Mouse (Mus musculus) bone marrow, adult 2 months (tissue): Measurements from ENCODE around the gene Pitpnm3.
A peak's percentile ranks its signal among the peaks of the same experiment; 100 is the strongest.

Experiments
- CTCF ChIP-seq: fragments of 200-500 bp; IDR thresholded peaks from 2 replicates; pipeline ENCODE4 v1.5.1; 2011; ENCODE audit warnings: low read length, control low read depth; ENCODE audit not compliant: control insufficient read depth, insufficient read depth
- POLR2A ChIP-seq: fragments of 200-500 bp; IDR thresholded peaks from 2 replicates; pipeline ENCODE4 v1.6.1; 2011; ENCODE audit warnings: low read depth, mild to moderate bottlenecking, control low read depth, low read length, borderline replicate concordance; ENCODE audit not compliant: control insufficient read depth

DNA sequence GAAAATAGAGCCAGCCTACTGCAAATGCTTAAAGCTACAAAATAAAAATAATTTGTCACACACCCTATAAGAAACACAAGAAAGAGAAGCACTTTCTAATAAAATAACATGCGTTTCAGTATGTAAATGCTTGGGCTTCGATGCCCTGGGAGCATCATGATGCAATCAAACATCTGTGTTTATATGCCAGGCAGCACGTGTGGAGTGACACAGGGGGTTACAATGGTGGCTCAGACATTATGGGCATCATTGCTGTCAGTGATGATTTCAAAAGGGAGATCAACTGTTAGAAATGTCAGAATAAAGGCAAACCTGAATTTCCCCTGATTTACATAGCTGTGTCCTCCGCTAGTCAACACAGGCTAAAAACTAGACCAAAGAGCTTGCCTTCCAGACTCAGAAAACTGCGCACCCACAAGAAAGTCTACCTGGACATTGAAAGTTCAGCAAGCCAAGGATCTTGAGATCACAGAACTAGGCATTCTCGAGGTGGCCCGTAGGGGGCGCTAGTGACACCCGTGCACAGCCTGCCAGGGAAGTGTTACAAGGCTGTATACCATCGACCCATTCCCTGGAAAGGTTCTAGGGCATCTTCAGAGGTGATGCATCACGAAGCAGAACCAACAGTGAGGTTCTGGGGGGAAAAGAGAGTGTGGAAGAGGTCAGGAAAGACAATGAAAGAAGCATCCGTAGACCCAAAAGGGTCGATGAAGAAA lies 133.3 kb downstream of the Pitpnm3 start:
- TF ChIP-seq POLR2A (no peak), CTCF (peak; percentile 67)
